Mouse (Mus musculus) duodenum, adult 2 months (tissue): ENCODE results near the gene Six5. TPM values are rescaled to one million over a fixed set of nuclear protein-coding genes. Genes with fewer than 3 reads are reported as not detected.

Source experiments
- polyA plus RNA-seq: library from polyadenylated mRNA; depleted of rRNA; stranded (reverse); fragments of >200 nt; gene quantifications from 2 replicates; pipeline ENCODE4 v1.2.3, GENCODE M21; 2012; ENCODE audit warnings: low replicate concordance; rRNA removed

The Six5 gene
- polyA plus RNA-seq = 15.0 and 23.1 TPM in 2 replicates

GRCm38 (mm10) chr7:19094471-19094825, at the start of gene Six5:
Six5 (plus strand) TSS chr7:19094594.

GRCm38 (mm10) chr7:19054047-19054776, 40.2 kb upstream of the Six5 start, which contains the start of gene Rsph6a:
Rsph6a (plus strand) TSS chr7:19054690.

GRCm38 (mm10) chr7:19075723-19076585, 18.4 kb upstream of the Six5 start, which contains the start of gene Dmwd:
Dmwd (plus strand) TSS chr7:19076227.

GRCm38 (mm10) chr7:19083701-19084100, 10.7 kb upstream of the Six5 start, which contains the start of gene Dmpk:
Dmpk (plus strand) TSS chr7:19083849.

DNA sequence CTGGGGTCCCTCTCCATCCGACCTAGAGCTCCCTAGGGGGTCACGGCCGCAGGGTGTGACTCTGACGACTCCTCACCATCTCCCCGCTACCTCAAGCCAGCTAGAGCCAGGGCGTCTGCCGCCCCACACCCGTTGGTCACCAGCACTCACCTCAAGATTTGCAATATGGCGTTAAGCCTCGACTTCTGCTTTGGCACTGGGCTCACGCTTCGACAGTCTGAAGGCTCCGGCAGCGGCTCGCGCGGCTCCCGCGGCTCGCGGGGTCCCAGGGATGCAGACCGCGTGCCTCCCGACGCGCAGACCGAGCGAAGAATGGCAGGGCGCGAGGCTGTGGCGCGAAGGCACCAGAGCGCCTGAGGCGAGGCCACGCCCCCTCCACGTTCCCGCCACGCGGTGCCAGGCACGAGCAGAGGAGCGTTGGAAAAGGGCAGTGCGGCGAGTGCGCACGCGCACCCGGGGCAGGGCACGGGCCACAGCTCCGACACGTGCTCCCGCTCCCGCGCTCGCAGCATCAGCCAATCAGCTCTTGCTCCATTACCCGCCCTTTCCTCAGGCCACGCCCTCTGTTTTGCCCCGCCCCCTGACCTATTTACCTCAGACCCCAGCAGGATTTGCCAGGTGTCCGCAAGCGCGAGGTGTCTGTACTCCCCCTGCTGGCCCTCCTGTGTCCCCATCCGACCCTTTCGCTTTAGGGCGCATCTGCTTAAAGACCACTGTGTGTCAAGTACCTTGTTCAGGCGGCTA, 23.8 kb downstream of the Six5 start, which contains the start of gene Gm4969:
Gene Gm4969 (minus strand): TSS at position 341 of the 744 bp plus-strand sequence.

DNA sequence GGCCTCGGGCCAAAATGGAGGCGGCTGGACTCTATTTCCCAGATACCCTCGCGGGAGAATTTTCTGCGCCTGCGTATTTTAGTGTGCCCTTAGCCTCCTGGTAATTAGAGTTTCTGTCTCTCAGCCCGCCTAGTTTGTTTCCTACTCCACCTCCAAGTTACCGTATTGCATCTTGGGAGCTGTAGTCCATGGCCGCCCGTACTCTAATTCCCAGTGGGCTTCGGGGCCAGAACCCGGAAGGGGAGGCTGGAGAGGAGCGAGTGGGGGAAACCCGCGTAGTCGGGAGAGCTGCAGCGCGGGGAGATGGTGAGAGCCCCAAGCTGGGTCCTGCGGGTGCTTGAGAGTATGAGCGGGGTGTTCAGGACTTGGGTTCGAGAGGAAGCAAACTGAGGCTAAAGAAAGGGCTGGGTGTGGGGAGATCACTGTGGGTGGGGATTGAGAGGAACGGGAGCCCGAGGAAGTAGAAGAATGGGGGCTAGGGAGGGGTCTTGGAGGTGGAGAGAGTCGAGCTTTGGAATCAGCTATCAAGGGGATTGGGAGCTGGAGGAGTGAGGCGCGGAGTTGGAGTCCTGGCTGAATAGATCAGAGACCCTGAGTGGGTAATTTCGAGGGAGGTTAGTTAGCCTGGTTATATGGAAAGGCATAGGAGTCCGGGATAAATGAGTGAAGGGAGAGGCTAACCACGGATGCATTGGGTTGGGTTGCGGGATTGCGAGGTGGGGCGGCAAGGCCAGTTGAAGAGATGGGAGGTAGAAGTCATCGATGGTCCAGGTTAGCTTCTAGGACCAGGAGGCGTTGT, 25.4 kb downstream of the Six5 start, which contains the start of gene Fbxo46:
Gene Fbxo46 (plus strand): TSS at position 229 of the 799 bp plus-strand sequence.

Other genes starting within 250 kb of the Six5 start
- gene Pglyrp1, start 223.3 kb upstream of the Six5 start, polyA plus RNA-seq = 561 and 1,240 TPM in 2 replicates
- 19.3 and 30.1 TPM in 2 replicates for gene Ccdc61, start 184.2 kb upstream of the Six5 start, polyA plus RNA-seq
- 0.37 and 0.51 TPM in 2 replicates for gene Nova2, start 168.7 kb upstream of the Six5 start, polyA plus RNA-seq
- gene Nanos2, start 107.2 kb upstream of the Six5 start, polyA plus RNA-seq = not detected in 2 replicates
- 3.6 and 3.9 TPM in 2 replicates for gene Mypop, start 103.3 kb upstream of the Six5 start, polyA plus RNA-seq
- gene Irf2bp1, start 90.5 kb upstream of the Six5 start, polyA plus RNA-seq = 23.6 and 38.4 TPM in 2 replicates
- gene Foxa3, start 71.1 kb upstream of the Six5 start, polyA plus RNA-seq = 18.5 and 24.2 TPM in 2 replicates
- gene Sympk, start 70.2 kb upstream of the Six5 start, polyA plus RNA-seq = 66.3 and 76.2 TPM in 2 replicates
- gene Rsph6a, start 39.9 kb upstream of the Six5 start, polyA plus RNA-seq = 0.05 TPM in 1 of 2 replicates, not detected in the other
- 16.6 and 18.3 TPM in 2 replicates for gene Dmwd, start 18.4 kb upstream of the Six5 start, polyA plus RNA-seq
- gene Dmpk, start 10.7 kb upstream of the Six5 start, polyA plus RNA-seq = 422 and 649 TPM in 2 replicates
- gene Gm4969, start 23.8 kb downstream of the Six5 start, polyA plus RNA-seq = not detected in 2 replicates
- 8.6 and 15.0 TPM in 2 replicates for gene Fbxo46, start 25.3 kb downstream of the Six5 start, polyA plus RNA-seq
- 6.5 and 11.2 TPM in 2 replicates for gene Qpctl, start 54.7 kb downstream of the Six5 start, polyA plus RNA-seq
- 6.2 and 7.1 TPM in 2 replicates for gene Snrpd2, start 55.1 kb downstream of the Six5 start, polyA plus RNA-seq
- gene Gipr, start 71.5 kb downstream of the Six5 start, polyA plus RNA-seq = 0.63 and 0.77 TPM in 2 replicates
- gene Eml2, start 81.8 kb downstream of the Six5 start, polyA plus RNA-seq = 20.3 and 22.0 TPM in 2 replicates
- 5.1 and 6.3 TPM in 2 replicates for gene Gpr4, start 117.9 kb downstream of the Six5 start, polyA plus RNA-seq
- gene Opa3, start 133.7 kb downstream of the Six5 start, polyA plus RNA-seq = 24.2 and 25.9 TPM in 2 replicates
- gene Vasp, start 177.2 kb downstream of the Six5 start, polyA plus RNA-seq = 436 and 468 TPM in 2 replicates
- 1.4 and 23.4 TPM in 2 replicates for gene Ppm1n, start 185.5 kb downstream of the Six5 start, polyA plus RNA-seq
- 13.4 and 16.6 TPM in 2 replicates for gene Rtn2, start 188.0 kb downstream of the Six5 start, polyA plus RNA-seq
- gene Fosb, start 215.5 kb downstream of the Six5 start, polyA plus RNA-seq = 0.99 and 6.4 TPM in 2 replicates